Mouse (Mus musculus): ENCODE results near the gene Lrmda.
"Not testable (repeated sequence)": the region's sequence is repeated elsewhere in the genome, so short reads cannot be mapped to it uniquely, and the experiment has no call there.

The Lrmda gene

GRCm38 (mm10) chr14:22745882-22746480, 726.5 kb downstream of the Lrmda start:
- DNase-seq: no peak

DNA sequence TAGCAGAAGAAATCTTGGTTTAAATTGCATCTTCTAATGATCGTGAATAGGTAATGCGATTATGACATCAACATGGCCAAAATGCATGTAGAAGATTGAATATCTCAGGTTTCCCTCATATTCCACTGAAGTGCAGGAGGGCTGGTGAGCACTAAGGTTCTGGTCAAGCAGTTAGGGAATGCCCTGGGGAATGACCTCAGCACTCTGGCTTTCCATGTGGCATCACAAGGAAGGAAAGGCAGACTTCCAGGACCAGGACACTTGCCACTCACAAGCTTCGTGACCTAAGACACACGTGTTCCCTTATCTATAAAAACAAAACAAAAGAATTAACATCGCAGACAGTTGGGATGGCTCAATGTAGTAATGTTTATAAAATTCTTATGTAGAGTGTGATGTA, 728.3 kb downstream of the Lrmda start:
- no peak for DNase-seq

- peak; percentile 42 for DNase-seq
Observed at GRCm38 (mm10) chr14:22750409-22750808, 730.9 kb downstream of the Lrmda start.

DNA sequence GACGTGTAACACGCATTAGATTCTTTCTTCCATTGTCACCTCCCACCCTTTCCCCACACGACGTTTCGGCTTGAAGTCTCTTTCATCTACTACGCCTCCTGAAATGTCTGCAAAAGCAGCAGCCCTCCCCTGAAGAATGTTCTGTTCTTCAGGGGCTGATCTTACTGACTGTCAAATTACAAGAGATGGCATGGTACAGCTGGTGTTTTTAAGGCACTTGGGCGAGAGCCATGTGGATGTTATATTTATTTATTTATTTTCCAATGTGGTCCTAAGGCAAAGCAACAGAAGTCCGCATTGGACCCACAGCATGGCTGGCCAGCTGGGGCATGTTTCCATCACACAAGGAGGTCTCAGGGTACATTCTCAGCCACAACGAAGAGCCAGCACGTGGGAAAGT, 731.8 kb downstream of the Lrmda start:
- DNase-seq: peak; percentile 32

- DNase-seq: no peak
Observed at GRCm38 (mm10) chr14:22754633-22755032, 735.1 kb downstream of the Lrmda start.

- peak; percentile 52 for DNase-seq
Observed at GRCm38 (mm10) chr14:22757493-22757892, 738.0 kb downstream of the Lrmda start.

DNA sequence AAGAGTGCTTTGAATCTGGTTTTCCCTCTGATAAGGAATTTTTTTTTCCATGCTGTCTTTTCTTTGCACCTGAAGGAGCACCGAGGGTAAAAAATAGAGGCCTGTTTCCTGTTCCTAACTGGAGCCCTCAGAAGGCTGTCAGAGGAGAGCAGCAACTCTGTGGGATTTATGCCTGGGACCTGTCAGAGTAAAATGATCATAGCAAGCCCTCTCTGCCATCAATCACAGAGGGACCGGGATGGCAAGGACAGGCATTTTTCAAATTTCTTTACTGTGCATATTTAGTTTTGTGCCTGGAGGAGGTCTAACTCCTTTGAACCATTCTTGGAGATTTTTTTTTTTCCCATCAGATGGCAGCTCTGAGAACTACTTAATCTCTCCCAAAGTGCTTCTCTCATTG, 739.7 kb downstream of the Lrmda start:
- DNase-seq: peak; percentile 32

DNA sequence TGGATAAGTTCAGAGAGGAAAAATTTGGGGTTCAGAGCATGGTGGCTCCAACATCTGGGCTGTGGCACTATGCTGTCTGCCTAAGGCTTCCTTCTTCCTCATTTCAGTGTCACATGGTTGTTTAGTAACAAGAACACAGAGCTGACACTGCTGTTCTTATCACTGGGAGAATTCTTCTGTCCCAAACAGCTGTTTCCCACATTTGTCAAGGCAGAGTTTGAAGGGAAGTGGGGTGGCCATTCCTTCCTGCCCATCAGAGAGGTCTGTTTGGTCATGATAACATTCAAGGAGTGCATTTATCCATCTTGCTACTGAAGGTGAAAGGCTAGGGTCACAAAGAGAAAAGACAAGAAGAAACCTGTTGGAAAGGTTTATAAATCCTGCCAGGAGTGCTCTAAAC, 740.2 kb downstream of the Lrmda start:
- DNase-seq: peak; percentile 73

DNA sequence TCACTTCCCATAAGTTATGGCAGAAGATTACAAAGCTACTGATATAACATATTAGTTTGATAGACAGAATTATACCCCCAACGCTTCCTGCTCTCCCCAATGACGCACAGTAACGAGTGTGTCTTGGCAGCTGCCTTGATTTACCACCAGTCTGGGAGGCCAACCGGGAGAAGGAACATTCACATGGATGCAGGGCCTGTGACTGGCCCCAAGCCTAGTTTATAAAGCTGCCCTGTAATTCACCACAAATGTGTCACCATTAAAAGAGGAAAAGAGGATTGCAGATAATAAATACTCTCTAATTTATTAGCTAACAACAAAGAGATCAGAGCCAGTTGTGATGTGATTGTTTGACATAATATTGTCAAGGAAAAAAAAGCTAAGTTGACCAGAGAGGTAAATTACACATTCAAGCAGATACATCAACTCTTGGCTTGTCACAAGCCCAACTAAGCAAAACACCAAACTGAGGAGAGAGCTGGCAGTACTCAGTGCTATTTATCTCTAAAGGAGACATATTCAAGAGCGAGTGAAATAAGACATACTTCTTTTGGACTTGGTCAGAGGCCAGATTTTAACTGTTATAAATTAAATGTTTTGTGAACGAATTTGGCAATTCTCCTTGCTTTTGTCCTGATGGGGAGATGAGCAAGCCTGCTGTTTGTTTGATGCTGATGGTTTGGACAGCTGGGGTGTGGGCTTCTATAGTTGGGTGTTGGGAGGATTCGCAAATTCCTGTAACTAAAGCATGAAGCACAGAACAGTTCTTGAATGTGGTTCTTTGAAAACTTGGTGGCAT, 740.9 kb downstream of the Lrmda start:
- peak; percentile 74 for DNase-seq

DNA sequence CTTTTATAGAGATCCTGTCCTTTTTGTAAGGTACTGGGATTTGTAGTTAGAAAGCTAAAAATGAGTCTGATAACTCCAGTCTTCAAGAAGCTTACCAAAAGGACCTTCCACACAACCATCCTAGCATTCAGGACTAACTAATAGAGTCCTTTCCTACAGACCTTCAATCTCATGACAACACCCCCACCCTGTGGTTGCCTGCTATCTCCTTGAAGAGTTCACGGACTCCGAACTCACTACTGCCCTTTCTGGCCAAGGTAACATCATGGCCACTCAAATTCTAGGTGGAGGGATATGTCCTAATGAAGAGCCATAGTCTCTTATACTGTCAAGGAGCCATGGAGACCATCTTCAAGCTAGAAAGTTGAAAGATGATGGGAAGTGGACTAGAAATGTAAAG, 762.2 kb downstream of the Lrmda start:
- DNase-seq: peak; percentile 88

GRCm38 (mm10) chr14:22782365-22782764, 762.9 kb downstream of the Lrmda start:
- DNase-seq: peak; percentile 74

GRCm38 (mm10) chr14:22783211-22784161, 764.0 kb downstream of the Lrmda start:
- peak; percentile 93 for DNase-seq

- peak; percentile 36 for DNase-seq
Observed at GRCm38 (mm10) chr14:22800020-22800419, 780.5 kb downstream of the Lrmda start.

DNA sequence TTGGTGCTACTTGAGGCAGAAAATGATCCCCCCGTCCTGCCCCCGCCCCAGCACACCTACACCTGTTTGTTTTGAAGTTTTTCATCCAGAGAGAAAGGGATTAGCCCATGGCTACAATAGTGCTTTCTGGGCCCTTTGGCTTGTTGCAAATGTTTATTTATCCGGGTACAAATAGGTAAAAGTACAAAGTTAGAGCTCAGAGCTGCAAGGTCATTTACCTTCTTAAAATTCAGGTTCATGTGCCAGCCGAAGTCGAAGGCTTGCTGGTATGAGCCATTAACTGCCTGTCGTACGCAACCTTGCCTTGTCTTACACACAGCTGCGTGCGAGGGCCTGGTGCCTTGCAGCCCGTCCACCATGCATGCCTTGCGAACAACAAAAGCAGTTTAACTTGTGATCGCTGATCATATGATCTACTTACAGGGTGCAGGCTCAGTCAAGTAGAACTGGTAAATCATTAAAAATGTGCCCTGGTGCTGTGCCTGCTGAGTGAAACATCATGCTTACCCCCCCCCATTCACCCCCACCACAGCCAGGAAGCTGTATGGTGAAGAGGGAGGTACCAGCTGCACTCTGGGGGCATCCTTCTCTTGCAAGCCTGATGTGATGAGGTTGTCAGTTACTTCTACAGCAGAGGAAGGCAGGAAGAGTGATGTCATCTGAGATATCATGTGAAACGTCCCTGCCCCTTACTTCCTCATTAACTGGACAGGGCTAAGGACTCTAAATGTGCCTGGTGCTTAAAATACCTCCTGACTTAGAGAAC, 781.5 kb downstream of the Lrmda start:
- DNase-seq: peak; percentile 95

DNA sequence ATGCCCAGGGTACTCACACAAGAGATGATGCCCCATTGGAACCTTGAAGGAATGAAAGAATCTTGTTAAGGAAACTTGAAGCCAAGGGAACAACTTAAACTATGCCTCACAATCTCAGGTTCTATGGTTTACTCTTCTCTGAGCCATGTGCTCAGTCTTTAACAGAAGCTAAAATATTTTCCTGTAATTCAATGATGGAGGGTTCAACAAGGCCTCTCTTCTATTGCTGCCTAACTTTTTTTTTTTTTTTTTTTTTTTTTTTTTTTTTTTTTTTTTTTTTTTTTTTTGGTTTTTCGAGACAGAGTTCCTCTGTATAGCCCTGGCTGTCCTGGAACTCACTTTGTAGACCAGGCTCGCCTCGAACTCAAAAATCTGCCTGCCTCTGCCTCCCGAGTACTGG, 782.2 kb downstream of the Lrmda start:
- not testable (repeated sequence) for DNase-seq

GRCm38 (mm10) chr14:22807324-22807723, 787.8 kb downstream of the Lrmda start:
- DNase-seq: no peak

GRCm38 (mm10) chr14:22807726-22808594, 788.4 kb downstream of the Lrmda start:
- peak; percentile 91 for DNase-seq

GRCm38 (mm10) chr14:22808595-22809166, 789.2 kb downstream of the Lrmda start:
- DNase-seq: no peak

DNA sequence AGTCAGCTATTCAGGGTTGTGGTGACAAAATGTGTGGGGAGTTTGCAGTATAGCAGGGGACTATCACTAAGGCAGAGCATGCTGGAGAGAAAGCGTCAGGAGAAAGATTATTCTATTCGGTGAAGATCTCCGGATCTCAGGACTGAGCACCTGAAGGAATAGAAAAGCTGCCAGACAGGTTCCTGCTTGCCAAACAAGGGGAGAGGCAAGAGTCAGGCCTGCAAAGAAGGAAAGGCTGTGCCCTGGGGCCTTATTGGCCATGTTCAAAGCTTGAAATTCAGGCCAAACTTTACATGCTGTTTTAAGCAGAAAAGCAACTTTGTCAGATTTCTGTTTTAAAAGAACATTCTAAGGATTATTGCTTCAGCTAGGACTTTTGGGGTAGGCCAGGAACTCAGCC, 789.7 kb downstream of the Lrmda start:
- DNase-seq: peak; percentile 41

GRCm38 (mm10) chr14:22810531-22810930, 791.0 kb downstream of the Lrmda start:
- no peak for DNase-seq

DNA sequence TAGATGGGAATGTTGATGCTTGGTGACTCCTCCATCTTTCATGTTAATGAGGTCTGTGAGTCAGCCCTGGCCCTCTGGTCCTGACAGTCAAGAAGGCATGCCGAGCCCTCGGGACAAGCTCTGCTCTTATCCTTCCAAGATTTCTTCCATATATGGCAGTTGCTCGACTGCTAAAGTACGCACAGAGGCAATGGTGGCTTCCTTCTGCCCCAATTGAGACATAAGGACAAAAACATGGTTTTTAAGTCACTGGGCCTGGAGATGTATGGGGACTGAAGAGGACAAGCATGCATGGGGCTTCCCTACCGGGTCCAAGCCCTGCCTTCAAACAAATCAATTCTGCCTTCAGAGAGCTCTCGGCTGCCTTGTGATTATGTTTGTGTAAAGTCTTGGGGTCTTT, 793.3 kb downstream of the Lrmda start:
- DNase-seq: no peak

All from kidney, adult 9 months (tissue).